Mouse (Mus musculus): ENCODE results near the gene Ifi209.
"Not testable (repeated sequence)": the region's sequence is repeated elsewhere in the genome, so short reads cannot be mapped to it uniquely, and the experiment has no call there.

Gene Ifi209

DNA sequence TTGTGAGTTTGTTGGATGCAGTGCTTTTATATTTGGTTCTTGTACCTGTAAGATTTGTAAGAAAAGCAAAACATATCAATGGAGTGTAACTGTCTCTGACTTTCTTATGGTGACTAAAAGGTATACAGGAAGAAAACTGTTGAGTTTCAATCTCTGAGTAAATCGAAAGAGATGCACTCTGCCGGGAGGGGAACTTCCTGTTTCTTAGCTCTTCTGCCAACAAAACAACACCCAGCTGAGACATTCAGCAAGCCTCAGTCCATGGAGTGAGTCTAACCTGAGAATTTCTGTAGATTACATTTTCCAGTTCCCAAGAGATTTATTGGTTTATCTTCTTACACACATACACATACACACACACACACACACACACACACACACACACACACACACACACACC lies at the start of gene Ifi209:
TSS of gene Ifi209 (plus strand) at position 296 of the 400 bp plus-strand sequence.
- CTCF ChIA-PET = not testable (repeated sequence)

DNA sequence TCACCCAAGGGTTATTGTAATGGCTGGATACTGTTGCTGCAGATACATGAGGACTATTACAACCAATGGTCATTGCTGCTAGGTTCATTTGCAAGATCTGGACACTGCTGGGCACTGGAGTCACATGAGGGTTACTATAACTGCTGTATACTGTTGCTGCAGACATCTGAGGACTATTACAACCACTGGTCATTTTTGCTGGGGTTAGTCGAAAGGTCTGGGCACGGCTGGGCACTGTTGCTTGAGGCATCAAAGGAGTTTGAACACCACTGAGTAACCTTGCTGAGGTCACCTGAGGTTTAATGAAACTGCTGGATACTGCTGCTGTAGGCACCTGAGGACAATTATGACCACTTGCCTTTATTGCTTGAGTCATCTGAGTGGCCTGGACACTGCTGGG lies 41.0 kb upstream of the Ifi209 start:
- POLR2A ChIA-PET, CTCF ChIA-PET: not testable (repeated sequence)

More for the DNA sequence above, at the start of gene Ifi209:
- POLR2A ChIA-PET = not testable (repeated sequence)

DNA sequence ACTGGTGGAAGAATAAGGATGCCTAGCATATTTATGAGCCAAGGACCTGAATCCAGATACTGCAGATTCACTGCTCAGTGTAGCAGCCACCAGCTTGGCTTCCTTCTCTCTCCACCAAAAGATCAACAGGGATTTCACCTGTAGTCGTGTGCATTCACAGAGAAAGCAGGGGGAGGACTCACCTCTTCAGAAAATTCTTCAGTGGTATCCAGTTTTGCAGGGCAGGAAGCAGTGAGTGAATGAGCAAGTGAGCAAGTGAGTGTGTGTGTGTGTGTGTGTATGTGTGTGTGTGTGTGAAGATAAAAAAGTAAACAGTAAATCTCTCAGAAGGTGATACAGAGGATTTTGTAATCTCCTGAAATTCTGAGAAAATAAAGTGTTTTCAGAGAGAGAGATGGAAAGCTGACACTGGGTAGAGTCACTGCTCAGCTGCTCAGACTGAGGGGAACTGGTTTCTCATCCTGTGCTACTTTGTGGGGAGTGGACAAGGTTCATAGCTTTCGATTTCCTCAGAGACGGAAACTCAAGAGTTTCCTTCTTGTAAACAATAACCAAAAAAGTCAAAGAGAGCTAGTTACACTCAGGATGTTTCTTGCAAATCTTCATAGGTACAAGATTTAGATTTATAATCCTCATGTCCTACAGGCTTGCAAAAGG lies 31.8 kb upstream of the Ifi209 start, which contains the start of gene Ifi213:
TSS of gene Ifi213 (minus strand) at position 437 of the 657 bp plus-strand sequence.
- CTCF ChIA-PET, POLR2A ChIA-PET: not testable (repeated sequence)

DNA sequence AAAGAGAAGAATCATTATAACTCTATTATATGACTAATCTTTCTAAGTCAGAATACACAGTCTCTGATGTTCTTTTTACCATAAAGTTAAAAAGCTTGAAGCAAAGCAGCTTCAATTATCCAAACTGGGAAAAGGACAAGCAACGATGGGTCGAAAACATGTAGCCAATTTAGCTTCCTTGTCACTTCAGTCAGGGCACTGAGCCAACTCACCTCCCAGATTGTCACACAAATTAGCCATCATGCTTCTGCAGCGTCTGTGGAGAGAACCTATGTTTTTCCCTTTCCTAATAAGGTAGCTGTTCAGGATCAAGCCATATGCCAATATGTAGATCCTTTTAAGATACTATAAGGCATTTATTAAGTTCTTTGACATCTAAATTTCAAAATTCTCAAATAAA lies 20.4 kb upstream of the Ifi209 start:
- POLR2A ChIA-PET, CTCF ChIA-PET: not testable (repeated sequence)

DNA sequence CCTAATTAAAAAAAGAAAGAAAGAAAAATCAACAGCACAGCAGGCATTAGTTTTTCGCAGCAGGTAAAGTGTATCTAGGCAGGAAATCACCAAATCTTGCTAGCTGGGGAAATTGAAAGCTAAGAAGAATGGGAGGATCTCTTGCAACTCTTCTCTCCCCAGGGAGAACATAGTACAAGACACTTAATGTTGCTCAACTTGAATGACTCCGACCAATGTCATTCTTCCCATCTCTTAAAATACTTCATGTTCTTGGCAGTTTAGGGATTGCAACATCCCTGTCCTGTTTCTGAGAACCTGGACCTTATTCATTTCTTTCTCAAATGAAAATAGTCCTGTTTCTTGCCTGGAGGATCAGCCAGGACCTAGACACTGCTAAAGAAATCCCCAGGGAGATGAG lies 8.5 kb upstream of the Ifi209 start:
- POLR2A ChIA-PET, CTCF ChIA-PET: not testable (repeated sequence)

DNA sequence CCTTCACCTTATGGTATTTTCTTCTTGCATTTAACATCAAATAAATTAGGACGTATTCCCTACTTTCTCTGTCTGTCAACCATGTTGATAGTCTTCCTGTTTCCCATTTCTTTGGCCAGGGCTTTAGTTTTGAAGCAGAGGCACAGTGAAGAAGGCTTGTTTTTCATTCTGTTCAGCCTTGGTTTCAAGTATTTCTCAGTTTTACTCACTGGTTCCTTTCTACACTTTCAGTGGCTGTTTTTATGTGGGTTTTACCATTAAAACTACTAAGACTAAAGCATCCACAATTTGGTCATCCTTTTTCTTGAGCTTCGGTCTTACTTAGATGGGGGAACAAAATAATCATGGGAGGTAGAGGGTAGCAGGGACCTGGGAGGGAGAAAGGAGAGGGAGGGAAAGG lies 6.7 kb upstream of the Ifi209 start:
- CTCF ChIA-PET = no interaction called here

DNA sequence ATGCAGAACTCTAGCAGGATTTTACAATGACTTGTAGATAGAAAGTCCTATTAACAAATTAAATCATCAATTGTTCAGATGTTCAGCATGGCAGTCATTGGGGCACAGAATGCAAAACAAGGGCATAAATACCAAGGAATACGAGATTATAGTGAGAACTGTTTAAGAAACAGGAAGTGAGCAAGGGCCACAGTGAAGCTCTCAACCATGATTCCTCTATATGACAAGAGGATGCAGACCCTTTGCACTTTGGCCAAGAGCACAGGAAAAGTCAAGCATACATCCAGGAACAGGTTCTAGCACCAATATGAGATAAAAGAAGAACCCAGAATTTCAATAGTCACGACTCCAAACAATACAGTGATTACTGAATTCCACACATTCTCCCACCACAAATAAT lies 4.0 kb upstream of the Ifi209 start:
- POLR2A ChIA-PET = no interaction called here
- CTCF ChIA-PET = no interaction called here

More for the DNA sequence above, 6.7 kb upstream of the Ifi209 start:
- POLR2A ChIA-PET = no interaction called here

DNA sequence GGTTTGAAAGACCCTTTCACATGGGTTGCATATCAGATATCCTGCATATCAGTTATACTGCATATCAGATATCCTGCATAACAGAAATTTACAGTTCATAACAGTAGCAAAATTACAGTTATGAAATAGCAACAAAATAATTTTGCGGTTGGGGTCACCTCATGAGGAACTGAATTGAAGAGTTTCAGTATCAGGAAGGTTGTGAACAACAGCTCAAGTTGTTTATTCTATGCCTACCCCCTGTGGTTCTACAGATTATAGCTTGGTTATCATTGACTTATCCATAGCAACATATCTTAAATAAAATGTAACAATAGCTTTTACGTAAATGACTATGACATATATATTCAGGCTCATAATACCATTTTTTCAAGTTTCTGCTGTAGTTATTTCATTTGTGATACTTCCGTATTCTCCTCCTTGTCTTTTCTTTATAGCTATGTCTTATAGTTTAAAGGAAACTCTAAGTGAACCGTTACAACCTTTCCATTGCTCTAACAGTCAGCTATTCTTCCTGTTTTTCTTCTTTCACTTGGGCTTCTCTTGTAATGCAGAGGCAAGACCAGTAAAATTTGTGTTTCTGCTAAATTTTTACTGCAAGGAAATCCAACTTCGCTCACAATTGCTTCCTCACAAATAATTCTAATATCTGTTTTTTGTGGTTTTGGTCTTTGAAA lies 3.4 kb downstream of the Ifi209 start:
- ChIA-PET POLR2A (no interaction called here), CTCF (no interaction called here)

DNA sequence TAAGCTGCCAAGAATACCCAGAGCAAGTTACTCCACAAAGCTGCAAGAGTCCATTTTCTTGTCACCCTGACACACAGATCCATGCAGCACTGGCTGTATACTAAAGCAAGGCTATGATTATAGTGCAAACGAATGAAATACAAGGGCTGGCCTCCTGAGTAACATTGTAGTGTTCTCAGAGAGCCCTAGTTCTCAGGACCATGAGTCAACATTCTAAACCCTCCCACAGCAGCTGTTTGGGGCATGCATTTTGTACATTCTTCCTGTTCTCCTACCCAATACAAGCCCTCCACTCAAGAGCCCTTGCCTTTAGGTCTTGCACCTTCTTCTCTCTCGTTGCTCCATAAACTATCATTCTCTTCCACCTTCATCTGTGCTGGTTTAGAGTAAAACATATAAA lies 14.7 kb downstream of the Ifi209 start:
- ChIA-PET POLR2A (no interaction called here), CTCF (no interaction called here)

DNA sequence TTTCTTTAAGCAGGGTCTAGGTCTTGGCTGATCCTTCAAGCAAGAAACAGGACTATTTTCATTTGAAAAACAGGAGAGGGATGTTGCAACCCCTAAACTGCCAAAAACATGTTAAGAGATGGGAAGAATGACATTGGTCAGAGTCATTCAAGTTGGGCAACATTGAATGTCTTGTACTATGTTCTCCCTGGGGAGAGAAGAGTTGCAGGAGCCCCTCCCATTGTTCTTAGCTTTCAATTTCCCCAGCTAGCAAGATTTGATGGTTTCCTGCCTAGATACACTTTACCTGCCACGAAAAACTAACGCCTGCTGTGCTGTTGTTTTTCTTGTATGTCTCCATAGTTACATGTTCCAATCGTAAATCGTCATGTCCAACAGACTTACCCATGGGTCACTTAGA lies 27.3 kb downstream of the Ifi209 start:
- ChIA-PET CTCF (no interaction called here), POLR2A (no interaction called here)

DNA sequence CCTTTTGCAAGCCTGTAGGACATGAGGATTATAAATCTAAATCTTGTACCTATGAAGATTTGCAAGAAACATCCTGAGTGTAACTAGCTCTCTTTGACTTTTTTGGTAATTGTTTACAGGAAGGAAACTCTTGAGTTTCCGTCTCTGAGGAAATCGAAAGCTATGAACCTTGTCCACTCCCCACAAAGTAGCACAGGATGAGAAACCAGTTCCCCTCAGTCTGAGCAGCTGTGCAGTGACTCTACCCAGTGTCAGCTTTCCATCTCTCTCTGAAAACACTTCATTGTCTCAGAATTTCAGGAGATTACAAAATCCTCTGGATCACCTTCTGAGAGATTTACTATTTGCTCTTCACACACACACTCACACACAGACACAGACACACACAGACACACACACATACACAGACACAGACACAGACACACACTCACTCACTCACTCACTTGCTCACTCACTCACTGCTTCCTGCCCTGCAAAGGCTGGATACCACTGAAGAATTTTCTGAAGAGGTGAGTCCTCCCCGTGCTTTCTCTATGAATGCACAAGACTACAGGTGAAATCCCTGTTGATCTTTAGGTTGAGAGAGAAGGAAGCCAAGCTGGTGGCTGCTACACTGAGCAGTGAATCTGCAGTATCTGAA lies 42.9 kb downstream of the Ifi209 start, which contains the start of gene Ifi208:
TSS of gene Ifi208 (plus strand) at position 218 of the 640 bp plus-strand sequence.
- CTCF ChIA-PET = not testable (repeated sequence)
- POLR2A ChIA-PET = interaction anchor here in 1 of 4 experiments (0.6 kb wide), 1 partner anchor 183 kb away, joined by 4 read pairs; the partner anchor contains the start of gene Ifi206

DNA sequence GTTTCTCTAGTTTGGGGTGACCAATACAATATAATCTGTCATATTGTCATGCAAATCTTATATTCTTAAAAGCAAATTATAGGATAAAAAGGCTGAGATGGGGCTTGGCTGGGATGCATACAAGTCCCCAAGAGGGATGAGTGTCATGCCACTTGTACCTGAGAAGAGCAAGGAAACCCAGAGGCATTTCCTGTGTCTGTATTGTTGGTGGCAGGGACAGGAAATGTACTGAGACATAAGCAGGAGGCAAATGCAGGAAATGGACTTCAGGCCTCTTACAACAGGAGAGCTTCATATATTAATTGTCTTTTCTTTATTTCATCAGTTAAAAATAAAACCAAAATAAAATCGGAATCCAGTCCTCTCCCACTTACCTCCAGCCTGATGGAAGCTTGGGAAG lies 47.9 kb downstream of the Ifi209 start:
- POLR2A ChIA-PET, CTCF ChIA-PET: not testable (repeated sequence)

DNA sequence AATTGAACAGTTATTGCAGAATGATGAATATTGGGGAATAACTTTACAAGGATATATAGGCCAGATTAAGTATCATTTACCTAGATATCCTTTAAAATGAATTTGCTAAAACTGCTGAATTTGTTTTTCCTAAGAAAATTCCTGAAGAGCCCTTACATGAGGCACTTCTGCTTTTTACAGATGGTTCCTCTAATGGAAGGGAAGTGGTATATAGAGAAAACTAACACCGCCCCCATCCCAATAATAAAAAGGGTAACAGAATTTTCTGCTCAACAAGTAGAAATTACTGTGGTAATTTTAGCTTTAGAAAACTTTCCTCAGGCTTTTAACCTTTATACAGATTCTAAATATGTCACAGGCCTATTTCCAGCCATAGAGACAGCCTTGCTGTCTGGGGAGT lies 63.6 kb downstream of the Ifi209 start:
- ChIA-PET CTCF (no interaction called here), POLR2A (no interaction called here)

All from embryonic stem cell, embryonic (primary cell).